Mouse (Mus musculus): ENCODE data around the gene Spock1. TPM values are rescaled to one million over a fixed set of nuclear protein-coding genes. Genes with fewer than 3 reads are reported as not detected.

Gene Spock1
- polyA plus RNA-seq (2012; rRNA removed), result 2.5 TPM in 2 replicates

DNA sequence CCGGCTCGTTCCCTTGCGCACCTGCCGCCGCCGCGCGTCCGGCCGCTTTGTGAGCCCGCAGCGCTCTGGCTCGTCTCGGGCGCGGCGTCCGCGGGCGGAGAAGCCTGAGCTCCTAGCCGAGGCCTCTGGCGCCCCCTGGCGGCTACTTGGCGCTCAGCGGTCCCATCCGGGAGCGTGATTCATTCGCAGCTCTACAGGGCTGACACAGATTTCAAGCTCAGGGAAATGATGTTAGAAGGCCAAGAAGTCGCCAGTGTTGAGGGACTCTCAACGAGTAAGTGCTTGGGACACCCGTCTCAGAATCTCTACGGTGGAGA lies at the start of gene Spock1:
TSS of gene Spock1 (minus strand) at position 67 of the 317 bp plus-strand sequence.

Other genes with a start within 250 kb of the Spock1 start
- gene Klhl3, start 205.3 kb upstream of the Spock1 start, polyA plus RNA-seq (2012; rRNA removed), result 5.1 and 5.4 TPM in 2 replicates
- gene Hnrnpa0, start 220.2 kb upstream of the Spock1 start, polyA plus RNA-seq (2012; rRNA removed), result 223 and 343 TPM in 2 replicates
- gene Idnk, start 249.3 kb upstream of the Spock1 start, polyA plus RNA-seq (2012; rRNA removed), result 12.2 and 14.2 TPM in 2 replicates